Mouse (Mus musculus): ENCODE measurements around the gene Apobr. TPM values are rescaled to one million over a fixed set of nuclear protein-coding genes. Genes with fewer than 3 reads are reported as not detected.

Gene Apobr
- 1 to 10 TPM in 1 of 2 experiments, under 1 TPM in 1; 0.58 to 1.1 TPM for total RNA-seq (2021)
- long read RNA-seq, experiment 1, partial matches to known transcripts: 3 of 3 reads
- long read RNA-seq, experiment 1, other reads (novel, unspliced or antisense): 0 of 3 reads
- long read RNA-seq, experiment 2: 0 reads

DNA sequence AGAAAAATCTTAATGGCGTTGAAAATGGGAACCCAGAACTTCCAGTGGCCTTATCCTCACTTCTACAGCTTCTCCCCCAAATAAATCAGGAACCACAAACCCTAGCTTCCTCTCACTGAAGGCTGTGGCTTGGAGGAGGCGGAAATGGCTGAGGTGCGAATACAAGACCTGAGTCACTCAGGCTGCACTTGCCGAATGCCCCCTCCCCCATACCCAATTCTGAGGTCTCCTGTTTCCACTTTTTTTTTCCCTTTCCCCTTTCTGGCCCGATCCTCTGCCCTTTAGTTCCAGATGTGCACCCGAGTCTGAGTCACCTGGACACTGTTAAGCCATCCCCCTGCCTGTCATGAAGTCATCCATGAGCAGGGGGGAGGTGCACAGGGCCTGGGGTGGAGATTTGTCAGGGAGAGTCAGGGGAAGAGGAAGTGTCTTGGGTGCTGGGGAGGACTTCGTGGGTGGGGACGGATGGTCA, at the start of gene Apobr:
TSS of gene Apobr (plus strand) at position 437 of the 472 bp plus-strand sequence.
- peak in 1 of 2 experiments; percentile 15 for DNase-seq (ENCODE audit: low spot score in 2 of 2)

DNA sequence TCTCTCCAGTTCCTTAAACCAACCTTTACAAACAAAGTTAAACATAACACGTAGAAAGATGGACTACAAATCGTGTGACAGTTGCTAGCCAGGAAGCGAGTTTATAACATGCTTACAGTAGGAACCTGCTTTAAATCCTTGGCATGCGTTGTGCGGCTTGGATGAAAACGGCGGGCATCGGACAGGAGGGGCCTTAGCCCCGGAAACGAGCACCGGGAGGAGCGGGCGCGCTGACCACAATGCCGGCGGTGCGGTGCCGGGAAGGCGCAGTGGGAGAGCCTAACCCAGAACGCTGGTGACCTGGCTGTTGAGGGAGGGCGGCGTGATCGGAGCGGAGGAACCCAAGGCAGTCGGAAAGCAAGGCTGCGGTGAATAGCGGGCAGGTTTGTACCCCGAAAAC, 49.0 kb upstream of the Apobr start:
- no peak for DNase-seq (ENCODE audit: low spot score in 2 of 2)

DNA sequence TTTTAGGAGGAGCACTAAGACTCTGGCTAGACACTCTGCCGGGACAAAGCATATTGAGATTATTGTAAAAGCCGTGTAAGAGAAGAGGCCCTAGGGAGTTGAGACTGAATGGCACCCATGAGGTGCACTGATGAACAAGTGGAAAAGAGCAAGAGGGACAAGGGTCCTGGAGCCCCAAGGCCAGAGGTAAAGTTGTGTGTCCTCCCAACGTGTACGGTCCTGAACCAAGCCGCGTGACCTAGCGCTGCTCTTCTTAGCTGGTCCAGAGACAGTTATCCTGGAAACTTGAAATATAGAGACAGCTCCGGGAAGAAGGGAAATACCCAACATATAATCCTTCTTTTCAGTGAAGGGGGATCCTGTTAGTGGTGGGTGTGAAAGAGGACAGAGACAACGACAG, 48.3 kb upstream of the Apobr start:
- DNase-seq (ENCODE audit: low spot score in 2 of 2): no peak

DNA sequence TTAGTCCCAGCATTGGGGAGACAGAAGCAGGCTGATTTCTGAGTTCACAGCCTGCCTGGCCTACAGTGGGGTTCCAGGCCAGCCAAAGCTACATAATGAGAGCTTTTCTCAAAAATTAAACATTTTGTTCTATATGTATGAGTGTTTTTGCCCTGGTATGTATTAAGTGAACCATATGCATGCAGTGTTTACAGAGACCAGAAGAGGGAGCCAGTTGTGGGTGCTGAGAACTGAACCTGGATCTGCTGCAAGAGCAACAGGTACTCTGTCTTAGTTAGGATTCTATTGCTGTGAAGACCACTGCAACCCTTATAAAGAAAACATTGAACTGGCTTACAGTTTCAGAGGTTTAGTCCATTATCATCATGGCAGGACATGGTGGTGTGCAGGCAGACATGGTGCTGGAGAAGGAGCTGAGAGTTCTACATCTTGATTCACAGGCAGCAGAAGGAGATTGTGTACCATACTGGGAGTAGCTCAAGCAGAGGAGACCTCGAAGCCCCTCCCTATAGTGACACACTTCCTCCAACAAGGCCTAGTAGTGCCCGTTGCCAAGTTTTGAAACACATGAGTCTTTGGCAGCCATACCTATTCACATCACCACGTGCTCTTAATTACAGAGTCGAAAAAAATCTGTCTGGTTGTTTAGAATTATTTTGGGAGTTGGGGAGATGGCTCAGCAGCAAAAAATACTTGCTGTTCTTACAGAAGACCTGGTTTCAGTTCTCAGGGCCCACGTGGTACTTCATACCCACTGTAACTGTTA, 46.7 kb upstream of the Apobr start:
- no peak for DNase-seq (ENCODE audit: low spot score in 2 of 2)

DNA sequence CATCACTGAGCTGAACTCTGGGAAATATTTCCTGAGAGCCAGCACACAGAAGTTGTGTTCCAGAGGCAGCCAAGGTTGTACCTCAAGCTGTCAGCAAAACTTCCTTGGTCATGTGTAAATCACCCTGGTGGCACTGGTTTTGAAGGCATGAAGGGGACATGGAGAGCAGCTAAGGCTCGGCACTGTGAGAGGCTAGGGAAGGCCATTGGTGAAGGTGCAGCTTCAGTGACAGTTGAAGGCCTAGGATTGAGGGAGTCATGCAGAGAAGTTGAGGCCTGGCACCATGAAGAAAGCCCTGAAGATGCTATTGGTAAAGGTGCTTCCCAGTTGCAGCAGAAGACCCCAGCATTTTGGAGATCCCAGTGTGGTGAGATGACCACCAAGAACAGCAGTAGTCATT, 43.1 kb upstream of the Apobr start:
- DNase-seq (ENCODE audit: low spot score in 2 of 2): no peak

DNA sequence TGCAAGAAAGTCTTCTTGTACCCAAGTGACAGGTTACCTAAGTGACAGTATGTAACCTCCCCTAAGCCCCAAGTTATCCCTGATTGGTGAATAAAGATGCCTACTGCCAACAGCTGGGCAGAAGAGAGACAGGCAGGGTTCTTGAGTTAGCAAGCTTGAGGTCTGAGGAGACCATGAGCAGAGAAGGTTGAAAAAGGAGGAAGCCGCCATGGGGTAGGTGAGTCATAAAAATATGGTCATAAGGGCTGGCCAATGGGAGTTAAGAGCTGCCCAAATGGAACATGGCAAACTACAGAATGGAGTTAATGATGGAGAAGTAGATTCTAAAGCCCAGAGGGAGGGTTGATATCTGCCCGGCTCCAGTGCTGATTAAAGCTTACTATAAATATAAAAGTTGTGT, 39.1 kb upstream of the Apobr start:
- DNase-seq (ENCODE audit: low spot score in 2 of 2): no peak

DNA sequence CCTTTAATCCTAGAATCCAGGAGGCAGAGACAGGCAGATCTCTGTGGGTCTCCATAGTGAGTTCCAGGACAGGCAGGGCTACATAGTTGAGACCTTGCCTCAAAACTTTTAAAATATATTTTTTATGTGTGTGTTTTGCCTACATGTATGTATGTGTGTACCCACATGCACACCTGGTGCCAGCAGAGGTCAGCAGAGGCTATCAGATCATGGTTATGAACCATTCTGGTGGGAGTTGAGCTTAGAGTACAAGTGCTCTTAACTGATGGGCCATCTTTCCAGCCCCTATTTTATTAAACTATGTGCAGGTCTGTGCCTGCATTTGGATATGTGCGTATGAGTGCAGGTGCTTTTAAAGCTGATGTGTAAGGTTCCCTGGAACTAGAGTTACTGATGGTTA, 29.9 kb upstream of the Apobr start:
- DNase-seq (ENCODE audit: low spot score in 2 of 2): no peak

DNA sequence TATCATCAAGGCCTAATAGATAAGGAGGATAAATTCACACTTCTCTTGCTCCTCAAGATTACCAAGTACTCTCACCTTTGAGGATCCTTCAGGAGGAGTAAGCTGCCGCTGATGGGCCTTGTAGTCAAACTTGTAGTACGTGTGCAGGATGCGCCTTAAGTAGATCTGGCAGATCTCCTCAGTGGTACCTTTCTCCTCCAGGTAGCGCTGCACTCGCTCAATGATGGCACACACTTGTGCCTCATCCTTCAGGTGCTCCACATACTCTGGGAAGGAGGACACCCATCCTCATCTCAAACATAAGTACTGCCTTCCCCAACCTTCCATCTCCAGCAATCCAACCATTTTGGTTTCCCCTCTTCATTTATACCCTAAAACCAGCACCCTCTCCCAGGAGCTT, 28.1 kb upstream of the Apobr start:
- no peak for DNase-seq (ENCODE audit: low spot score in 2 of 2)

DNA sequence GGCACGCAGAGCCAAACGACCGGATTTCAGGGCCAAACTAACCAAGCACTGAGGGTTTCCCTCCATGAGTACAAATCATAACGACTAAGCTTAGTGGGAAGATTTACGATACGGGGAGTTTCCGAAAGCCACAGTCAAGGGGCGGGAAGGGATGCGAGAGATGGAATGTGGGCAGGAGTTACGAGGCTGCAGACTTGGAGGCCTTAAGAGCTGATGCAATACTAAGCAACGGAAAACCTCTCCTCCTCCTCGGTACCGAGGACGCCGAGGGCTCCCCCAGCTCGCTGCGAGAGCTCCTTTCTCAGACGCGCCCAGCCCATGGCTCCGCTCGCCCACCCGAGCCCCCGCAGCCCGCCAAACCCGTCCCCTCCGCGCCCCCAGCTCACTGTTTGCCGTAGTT, 19.0 kb upstream of the Apobr start:
- no peak for DNase-seq (ENCODE audit: low spot score in 2 of 2)

DNA sequence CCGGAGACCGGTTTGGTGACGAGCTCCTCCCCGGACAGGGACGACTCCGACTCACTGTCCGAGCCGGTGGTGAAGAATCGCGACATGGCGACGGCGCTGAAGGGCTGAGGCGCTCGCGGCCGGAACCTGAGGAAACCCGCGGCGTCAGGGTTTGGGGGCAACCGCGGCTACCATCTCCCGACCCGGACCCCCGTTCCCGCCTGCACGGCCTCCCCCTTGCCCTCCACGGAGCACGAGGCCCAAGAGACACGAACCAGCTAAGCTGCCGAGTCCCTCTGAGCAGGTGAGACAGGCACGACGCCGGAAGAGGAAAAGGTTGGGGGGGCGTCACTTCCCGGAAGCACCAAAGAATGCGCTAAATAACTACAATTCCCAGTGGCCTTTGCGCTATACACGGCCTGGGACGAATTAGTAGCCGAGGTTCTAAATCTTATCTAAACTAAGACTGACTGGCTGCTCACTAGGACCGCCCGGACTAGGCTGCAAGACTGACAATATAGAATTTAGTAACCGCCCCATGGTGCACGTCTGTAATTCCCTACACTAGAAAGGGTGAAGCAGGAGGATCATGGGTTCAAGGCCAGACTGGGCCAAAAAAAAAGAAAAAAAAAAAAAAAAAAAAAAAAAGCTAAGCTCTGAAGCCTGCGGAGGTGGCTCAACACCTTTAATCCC, 18.5 kb upstream of the Apobr start, which contains the start of gene Eif3c:
TSS of gene Eif3c (minus strand) at position 318 of the 672 bp plus-strand sequence.
- peak; percentile 88 to 89 for DNase-seq (ENCODE audit: low spot score in 2 of 2)

DNA sequence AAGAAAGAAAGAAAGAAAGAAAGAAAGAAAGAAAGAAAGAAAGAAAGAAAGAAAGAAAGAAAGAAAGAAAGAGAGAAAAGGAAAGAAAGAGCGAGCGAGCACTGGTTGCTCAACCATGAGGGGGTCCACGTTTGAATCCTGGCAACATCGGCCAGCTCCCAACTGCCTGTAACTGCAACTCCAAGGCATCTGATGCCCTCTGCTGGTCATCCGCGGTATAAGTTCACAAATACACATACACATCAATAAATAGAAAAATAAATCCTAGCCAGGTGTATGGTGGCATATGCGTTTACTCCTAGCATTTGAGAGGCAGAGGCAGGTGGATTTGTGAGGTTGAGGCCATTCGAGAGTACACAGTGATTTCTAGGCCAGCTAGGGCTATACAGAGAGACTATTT, 7.8 kb upstream of the Apobr start:
- peak; percentile 25 to 46 for DNase-seq (ENCODE audit: low spot score in 2 of 2)

DNA sequence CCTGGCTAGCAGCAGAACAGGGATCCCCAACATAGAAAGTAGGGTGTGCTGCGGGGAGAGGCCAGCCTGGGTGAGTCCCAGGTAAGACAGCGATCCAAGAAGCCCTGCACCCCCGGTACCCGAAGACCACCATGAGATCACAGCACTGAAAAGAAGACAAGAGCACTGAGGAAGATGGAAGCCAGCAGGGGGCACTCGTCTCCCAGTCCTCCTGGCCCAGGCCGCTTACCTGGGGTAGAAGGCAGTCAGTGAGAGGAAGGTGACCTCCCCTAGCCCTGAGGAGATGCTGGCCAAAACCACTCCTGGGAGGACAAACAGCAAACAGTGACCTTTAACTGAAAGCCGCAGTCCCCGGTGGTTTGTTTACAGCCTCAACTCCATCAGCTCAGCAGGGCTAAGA, 5.6 kb upstream of the Apobr start:
- peak; percentile 43 to 47 for DNase-seq (ENCODE audit: low spot score in 2 of 2)

DNA sequence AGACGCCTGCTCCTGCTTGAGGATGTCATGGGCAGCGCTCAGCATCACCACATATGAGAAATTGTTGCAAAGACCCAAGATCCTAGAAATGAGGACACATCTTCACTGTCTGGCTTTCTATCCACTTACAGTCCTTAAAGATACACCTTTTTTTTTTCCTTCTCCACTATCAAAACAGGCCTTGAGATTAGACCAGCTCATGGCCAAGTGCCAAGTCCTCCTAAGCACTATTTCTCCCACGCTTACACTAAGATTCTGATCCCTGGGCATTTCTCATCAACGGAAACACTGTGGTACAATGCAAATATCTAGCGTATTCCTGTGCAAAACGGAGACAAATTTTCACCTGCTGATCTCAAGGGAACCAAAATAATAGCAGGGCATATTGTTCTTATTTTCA, 3.1 kb upstream of the Apobr start:
- DNase-seq (ENCODE audit: low spot score in 2 of 2): no peak

DNA sequence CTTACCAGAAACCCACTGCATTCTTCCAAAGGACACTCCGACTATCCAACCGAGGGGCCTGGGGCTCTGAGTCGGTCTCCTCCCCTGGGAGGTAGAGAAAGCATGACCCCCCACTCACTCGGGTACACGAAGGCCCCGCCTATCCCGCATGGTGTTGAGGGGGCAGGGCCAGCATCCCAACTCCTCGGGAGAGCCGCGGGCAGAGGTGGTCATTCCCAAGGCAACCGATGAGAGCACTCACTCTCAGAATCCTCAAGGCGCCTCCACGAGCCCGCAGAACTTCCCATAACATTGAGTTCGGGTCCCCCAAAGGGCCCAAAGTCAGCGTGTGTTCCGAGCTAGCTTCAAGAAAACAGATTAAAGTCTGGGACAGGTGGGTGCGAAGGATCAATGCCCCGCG, 2.0 kb upstream of the Apobr start:
- DNase-seq (ENCODE audit: low spot score in 2 of 2): peak in 1 of 2 experiments; percentile 10

DNA sequence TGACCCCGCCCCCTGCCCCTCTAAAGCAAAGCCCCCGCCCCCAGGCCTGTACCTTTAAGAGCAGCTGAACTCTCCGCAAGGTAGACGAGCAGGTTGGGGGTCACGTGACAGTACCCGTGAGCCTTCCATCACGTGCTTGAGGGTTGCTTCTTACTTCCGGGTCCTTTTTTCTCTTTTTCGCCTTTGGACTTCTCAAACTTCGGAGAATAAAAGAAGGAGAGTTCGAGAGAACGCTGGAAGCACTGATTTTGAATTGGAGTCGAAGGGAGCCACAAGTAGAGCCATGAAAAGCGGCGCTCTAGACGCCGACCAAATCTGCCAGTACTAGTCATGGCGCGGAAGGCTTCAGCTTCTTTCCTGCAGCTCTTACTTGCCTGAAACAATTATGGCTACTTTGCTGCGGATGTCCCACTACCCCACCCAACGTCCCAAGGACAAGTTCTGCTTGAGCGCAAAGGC, 1.5 kb upstream of the Apobr start:
- peak; percentile 80 to 81 for DNase-seq (ENCODE audit: low spot score in 2 of 2)

DNA sequence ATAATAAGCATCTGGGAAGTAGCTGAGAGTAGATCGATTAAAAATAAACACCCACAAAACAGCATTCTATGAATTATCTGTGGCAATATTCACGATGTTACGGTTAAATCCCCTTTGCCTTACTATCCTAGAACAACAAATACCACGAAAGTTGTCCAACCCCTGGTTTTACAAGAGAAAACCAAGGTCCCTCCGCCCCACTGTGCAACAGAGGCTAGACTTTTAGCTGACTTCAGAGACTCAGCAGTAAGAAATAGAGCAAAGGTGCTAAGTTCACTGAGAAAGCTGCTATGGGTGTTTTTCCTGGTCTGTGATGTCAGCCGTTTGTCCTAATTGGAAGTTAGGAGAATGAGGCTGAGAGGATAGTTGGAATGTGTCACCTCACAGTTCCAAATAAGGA, 981 bp upstream of the Apobr start:
- DNase-seq (ENCODE audit: low spot score in 2 of 2): no peak

DNA sequence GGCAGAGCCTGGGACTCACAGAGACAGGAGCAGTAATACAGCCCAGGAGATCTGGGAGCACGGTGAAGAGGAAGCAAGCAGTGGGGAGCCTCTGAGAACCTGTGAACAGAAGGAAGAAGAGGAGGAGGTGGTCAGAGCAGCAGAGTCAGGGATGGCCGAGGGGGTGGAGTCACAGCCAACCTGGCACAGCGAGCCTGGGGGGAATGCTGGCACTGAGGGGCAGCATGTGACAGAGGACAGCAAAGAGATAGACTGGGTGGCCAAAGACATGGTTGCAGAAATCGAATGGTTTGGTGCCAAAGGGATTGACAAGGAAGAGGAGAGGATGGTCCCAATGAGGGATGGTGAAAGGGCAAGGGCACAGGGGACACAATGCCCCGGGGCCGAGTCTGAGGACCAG, 975 bp downstream of the Apobr start, which contains the start of gene Cln3:
TSS of gene Cln3 (minus strand) at position 101 of the 400 bp plus-strand sequence.
- no peak for DNase-seq (ENCODE audit: low spot score in 2 of 2)

DNA sequence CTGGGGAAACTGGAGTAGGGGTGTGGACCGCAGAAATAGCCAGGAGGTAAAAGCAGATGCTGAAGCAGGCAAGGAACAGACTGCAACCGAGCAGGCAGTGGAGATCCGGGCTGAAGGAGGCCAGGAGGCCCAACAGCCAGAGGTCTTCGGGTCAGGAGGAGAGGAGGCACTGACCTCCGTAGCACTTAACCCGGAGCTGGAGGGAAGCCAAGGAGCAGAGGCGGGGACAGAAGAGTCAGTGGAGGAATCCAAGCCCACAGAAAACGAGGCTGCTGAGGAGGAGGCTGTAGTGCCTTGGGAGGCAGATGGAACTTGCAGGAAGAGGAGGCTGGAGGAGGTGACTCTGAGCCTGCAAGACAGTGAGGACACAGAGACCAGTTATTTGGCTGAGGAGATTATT, 2.1 kb downstream of the Apobr start:
- no peak for DNase-seq (ENCODE audit: low spot score in 2 of 2)

DNA sequence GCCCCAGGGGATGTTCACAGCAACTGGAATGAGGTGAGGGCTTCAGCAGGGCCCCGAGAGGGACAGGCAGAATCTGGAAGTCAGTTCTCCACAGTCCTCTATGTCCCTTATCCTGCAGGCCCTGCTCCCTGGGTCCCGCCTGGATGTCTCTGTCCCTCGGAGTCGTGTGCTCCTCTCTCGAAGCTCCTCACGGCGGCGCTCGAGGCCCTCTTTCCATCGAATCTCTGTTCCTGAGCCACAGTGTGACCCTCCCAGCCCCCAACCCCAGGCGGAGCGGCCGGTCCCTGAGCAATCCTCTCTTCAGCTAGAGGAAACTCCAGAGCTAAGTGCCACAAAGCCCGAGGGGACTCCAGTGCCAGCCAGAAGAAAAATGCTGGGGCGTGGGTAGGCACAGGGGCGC, 3.0 kb downstream of the Apobr start:
- DNase-seq (ENCODE audit: low spot score in 2 of 2): peak; percentile 28 to 48

DNA sequence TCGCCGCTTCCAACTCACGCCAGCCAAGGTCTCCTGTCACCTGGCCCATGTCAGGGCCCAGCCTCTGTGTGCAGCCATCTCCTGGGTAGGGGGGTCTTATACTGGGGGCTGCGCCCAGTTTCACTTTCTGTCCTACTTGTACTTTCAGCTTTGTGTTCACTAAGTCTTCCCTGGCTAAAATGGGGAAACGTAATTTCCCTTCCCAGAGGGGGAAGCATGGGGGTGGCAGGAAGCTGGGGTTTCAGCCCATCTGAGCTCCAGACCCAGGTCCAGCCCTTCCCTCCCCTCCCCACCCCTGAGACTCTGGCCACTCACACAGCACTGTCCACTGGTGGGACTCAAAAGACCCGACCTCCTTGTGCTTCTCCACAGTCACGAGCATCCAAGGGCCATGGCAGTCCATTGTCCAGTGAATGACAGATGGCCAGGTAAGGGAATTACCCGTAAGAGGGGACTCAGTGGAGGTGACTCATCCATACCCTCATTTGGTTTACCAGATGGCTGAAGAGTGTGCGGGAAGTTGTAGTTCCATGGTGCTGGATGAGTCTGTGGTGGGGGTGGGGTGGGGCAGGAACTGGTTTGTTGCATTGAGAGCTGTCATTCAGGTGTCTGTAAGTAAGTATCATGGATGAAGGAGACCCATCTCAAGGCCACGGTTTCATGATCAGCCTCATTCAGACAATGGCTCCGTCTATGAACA, 10.3 kb downstream of the Apobr start, which contains the start of gene Il27:
TSS of gene Il27 (minus strand) at position 80 of the 700 bp plus-strand sequence.
- no peak for DNase-seq (ENCODE audit: low spot score in 2 of 2)

DNA sequence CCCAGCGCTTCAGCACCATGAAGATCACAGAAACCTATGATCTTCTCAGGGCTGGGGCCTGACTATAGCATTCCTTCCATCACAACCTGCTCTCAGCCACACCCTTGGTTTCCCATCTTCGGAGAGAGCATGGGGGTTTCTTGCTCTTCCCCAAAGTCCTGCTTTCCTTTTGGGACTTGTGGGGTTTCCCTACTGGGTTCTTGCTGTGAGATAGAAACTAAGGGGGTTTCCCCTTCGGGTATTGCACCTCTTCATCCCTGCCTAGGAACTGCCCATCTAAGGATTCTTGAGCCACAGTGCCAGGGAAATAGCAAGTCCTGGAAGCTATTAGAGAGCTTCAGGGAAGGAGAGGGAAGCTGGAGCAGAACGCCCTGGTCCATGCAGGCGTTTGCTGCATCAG, 11.1 kb downstream of the Apobr start:
- no peak for DNase-seq (ENCODE audit: low spot score in 2 of 2)
